Mouse (Mus musculus) C2C12 (cell line): ENCODE measurements around the gene Pmp22.

Experiments used
- CTCF ChIP-seq: IDR thresholded peaks from one replicate; pipeline ENCODE4 v1.5.1; 2011; ENCODE audit not compliant: control insufficient read depth, insufficient read depth, insufficient read length
- FOSL1 ChIP-seq: IDR thresholded peaks from one replicate; pipeline ENCODE4 v1.8.0; 2011; ENCODE audit warnings: mild to moderate bottlenecking, low read length; ENCODE audit not compliant: poor library complexity, insufficient read depth, severe bottlenecking
- MAX ChIP-seq: IDR thresholded peaks from one replicate; pipeline ENCODE4 v1.6.1; 2011; ENCODE audit warnings: mild to moderate bottlenecking, control low read depth
- MYOG ChIP-seq: IDR thresholded peaks from one replicate; pipeline ENCODE4 v1.6.1; 2011; ENCODE audit not compliant: control insufficient read depth, insufficient read length; ENCODE audit errors: extremely low read depth
- USF1 ChIP-seq: IDR thresholded peaks from one replicate; pipeline ENCODE4 v1.6.1; 2011; ENCODE audit warnings: low read depth, mild to moderate bottlenecking, control low read depth, moderate library complexity

GRCm38 (mm10) chr11:63134021-63134420 lies 5.2 kb downstream of the Pmp22 start:
- TF ChIP-seq CTCF (no peak), MYOG (no peak), FOSL1 (no peak), USF1 (no peak), MAX (no peak)
